Mouse (Mus musculus): ENCODE results near the gene Ubc. TPM values are rescaled to one million over a fixed set of nuclear protein-coding genes. Genes with fewer than 3 reads are reported as not detected.

The Ubc gene
- total RNA-seq, 1 experiment from 2014 or later = 252 TPM

DNA sequence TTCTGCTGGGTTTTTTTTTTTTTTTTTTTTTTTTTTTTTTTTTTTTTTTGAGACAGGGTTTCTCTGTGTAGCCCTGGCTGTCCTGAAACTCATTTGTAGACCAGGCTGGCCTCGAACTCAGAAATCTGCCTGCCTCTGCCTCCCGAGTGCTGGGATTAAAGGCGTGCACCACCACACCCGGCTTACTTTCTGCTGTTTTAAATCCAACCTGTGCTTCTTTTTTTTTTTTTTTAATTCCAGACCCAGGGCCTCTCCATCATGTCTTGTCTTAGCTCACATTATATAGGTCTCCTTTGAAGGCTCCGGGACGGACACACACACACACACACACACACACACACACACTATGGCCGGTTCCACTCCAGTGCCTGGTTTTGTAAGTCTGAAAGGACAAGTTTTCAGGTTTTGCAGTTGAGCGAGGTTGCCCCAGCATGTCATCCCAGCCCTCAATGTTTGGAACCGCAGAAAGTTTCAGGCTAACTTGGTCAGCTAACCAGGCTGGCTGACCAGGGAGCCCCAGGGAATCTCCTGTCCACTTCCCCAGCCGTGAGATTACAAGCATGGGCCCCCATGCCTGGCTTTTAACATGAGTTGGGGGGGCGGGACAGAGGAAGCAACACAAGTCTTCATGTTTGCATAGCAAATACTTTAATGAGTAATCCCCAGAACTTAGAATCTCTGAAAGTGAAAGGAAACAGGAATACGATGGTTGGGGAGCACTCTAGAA is 32.3 kb downstream of the Ubc start:
- ATAC-seq (replicated peaks; ENCODE audit: low read depth, poor library complexity, severe bottlenecking) = peak; percentile 31; the same call in 1 of the 2 replicates

DNA sequence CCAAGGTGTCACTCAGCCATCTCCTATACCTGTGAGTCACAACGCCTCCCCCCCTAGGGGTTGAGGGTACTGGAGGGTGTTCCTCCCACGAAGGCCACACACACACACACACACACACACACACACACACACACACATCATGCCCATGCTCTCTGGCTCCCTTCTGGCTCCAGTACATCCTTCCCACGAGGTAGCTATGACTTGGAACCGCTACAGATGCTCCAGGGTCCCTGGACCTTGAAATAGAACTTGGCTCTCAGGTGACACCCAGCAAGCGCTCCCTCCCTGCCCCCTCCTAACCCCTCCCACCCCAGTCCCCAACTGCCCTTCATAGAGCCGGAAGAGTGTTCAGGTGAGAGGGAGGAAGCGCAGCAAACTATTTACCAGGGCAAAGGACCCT is 34.4 kb downstream of the Ubc start:
- ATAC-seq (replicated peaks; ENCODE audit: low read depth, poor library complexity, severe bottlenecking) = no peak

DNA sequence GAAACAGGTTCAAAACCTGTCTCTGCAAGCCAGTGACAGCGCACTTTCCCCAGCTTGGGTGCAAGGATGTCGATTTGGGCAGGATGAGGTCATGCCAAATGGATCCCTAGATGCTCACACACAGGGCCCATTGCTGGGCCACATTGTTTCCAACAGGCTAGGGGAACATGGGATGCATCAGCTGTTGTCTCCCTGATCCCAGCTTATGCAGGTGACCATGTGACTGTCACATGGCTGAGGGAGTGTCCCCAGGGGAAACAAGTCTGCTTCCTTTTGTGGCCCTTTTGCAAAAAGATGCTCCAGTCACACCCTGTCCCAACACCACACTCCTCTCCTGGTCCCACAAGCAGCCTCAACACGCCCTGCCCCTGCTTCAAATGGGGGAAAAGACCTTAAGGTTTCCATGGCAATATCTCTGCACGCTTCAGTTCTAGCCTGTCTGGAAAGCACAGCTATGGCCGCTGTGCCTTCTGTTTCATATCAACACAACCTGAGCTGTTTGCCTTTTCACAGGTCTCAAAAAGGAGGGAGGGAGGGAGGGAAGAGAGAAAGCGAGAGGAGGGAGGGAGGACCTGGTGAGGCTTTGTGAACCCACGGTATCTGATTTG is 35.0 kb downstream of the Ubc start:
- no peak for ATAC-seq (replicated peaks; ENCODE audit: low read depth, poor library complexity, severe bottlenecking)

DNA sequence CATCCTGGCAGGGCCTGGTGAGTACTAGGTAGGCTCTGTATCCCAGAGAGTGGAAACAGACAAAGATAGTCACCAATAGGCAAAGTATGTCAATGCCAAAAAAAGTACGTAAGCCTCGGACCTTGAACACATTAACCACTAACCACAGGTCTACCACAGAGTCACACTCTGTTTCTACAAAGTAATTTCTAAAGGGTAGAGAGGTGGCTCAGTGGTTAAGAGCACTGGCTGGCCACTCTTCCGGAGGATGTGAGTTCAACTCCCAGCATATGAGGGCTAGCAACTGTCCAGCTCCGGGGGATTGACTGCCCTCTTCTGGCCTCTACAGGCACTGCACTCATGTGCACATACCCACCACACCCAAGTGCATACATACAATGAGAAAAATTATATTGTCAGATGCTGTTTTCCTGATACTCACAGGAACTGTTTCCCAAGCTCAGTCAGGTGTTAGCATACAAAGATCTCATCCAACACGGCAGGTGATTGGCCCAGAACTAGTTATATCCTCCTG is 37.2 kb downstream of the Ubc start:
- no peak for ATAC-seq (replicated peaks; ENCODE audit: low read depth, poor library complexity, severe bottlenecking)

DNA sequence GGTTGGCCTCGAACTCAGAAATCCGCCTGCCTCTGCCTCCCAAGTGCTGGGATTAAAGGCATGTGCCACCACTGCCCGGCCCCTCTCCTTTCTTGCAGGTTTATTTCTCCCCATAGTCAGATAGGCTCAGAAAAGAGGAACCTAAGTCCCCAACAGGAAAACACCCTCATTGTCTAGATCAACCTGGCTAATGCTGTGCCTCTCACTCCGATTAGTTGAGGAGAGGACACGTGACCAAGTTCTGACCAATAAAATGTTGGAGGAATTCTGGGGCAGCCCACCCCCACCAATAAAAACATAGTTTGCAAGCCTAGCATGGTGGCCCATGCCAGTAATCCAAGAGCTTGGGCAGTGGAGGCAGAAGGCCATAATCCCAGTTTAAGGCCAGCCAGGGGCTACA is 38.1 kb downstream of the Ubc start:
- ATAC-seq (replicated peaks; ENCODE audit: low read depth, poor library complexity, severe bottlenecking) = peak; percentile 55

DNA sequence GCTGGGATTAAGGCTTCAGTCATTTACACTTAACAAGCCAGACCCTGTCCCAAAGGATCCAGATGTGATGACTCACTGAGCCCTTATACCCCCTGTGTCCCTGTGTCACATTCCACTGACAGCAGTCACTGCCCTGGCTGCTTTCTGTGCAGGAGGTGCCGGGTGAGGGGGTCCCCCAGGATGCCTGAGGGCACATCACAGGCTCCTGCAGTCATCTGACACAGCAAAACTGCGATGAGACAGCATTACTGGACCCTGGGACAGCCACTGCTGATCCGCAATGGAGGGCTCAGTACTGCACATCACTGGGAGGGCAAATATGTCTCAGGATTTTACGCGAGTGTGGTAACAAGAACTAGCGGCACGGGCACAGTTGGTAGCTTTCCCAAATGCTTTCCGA is 38.9 kb downstream of the Ubc start:
- ATAC-seq (replicated peaks; ENCODE audit: low read depth, poor library complexity, severe bottlenecking) = no peak

DNA sequence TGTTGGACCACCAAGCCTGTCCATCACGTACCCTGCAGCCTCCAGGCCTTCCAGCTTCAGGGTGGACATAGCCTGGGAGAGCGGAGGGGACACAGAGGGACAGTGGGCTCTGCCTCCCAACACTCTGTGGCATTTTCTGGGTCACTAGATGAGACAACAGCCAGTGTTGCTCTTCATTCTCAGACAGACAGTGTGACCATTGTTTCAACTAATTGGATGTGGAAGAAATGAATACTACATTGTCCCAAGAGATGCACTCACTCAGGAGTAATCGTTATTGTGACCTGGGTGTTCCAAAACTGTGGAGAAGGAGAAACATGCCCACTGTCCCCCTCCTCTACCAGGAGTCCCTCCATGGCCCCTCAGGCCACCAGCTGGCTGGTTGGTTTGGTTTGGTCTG is 40.6 kb downstream of the Ubc start:
- ATAC-seq (replicated peaks; ENCODE audit: low read depth, poor library complexity, severe bottlenecking) = no peak

DNA sequence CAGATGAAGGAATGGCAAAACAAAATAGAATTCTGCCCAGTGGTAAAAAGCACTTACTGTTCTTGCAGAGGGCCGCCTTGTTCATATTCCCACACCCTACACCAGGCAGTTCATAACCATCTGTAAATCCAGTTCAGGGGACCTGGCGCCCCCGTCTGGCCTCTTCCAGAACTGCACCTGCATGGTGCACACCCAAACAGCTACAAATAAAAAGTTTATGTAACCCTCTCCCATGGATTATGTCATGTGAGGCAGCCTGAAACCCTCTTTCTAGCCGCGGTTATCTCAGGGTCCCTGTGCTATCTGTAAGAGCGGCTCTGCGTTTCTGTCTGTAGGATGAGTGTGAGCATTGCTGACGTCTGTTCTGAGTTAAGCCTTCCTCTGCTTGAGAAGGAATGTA is 41.5 kb downstream of the Ubc start:
- ATAC-seq (replicated peaks; ENCODE audit: low read depth, poor library complexity, severe bottlenecking) = peak; percentile 62

DNA sequence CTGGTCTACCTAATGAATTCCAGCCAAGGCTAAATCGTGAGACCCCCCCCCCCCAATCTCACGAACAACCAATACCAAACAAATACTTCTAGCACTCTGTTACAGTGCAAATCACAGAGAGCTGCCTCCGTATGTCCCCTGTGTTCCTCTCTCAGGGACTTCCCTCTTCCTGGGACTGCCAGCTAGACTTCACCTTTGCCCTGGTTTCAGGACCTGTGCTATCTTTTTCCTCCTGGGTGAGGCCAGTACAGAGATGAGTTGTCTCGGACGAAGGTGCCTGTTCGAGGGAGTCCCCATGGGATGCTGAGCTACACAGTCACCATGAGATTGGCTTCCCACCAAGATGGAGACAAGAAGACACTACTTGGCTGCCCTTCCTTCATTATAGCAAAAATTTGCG is 41.9 kb downstream of the Ubc start:
- ATAC-seq (replicated peaks; ENCODE audit: low read depth, poor library complexity, severe bottlenecking) = no peak

DNA sequence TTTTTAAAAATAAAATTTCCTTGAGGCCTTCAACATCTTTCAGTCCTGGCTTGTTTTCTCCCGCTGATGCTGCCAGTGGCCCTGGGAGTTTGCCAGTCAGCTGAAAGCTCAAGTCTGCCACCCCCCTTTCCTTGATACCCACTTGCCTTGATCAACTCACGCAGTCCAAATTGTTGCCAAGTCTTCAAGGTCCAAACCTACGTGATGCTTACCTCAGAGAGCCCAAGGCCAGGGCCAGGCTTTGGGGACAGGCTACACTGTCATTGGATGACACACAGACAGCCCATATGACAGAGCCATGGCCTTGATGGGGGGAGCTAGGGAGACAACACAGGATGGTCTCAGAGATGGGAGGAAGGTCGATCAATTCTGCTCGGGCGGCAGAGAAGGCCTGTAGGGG is 45.7 kb downstream of the Ubc start:
- no peak for ATAC-seq (replicated peaks; ENCODE audit: low read depth, poor library complexity, severe bottlenecking)

DNA sequence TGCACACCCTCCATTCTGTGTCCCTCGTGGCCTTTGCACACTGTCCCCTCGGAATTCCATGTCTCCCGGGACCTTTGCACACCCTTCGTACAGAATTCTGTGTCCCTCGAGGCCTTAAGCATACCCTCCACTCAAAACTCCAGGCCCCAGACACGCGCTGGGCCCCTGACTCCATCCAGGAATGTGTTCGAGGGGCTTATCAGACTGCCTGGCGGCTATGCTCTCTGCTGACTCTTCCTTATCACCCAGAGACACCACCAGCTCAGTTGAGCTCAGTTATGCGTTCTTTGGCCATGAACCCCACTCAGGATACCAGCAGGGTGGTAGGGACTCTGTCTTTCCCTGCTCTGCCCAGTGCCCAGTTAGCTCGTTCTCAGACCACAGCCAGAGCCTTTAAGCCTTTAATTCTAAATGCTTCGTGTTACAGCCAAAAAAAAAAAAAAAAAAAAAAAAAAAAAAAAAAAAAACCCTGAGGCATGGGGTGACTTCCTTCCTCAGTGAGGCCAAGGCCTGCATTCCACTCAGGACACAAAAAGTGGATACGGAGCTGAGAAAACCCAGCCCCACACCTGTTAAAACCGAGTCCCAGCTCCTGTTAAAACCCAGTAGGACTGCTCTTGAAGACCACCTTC is 48.4 kb downstream of the Ubc start:
- 0 out of 2 replicates have a peak, but pooled peaks have one; percentile 19 for ATAC-seq (replicated peaks; ENCODE audit: low read depth, poor library complexity, severe bottlenecking)

DNA sequence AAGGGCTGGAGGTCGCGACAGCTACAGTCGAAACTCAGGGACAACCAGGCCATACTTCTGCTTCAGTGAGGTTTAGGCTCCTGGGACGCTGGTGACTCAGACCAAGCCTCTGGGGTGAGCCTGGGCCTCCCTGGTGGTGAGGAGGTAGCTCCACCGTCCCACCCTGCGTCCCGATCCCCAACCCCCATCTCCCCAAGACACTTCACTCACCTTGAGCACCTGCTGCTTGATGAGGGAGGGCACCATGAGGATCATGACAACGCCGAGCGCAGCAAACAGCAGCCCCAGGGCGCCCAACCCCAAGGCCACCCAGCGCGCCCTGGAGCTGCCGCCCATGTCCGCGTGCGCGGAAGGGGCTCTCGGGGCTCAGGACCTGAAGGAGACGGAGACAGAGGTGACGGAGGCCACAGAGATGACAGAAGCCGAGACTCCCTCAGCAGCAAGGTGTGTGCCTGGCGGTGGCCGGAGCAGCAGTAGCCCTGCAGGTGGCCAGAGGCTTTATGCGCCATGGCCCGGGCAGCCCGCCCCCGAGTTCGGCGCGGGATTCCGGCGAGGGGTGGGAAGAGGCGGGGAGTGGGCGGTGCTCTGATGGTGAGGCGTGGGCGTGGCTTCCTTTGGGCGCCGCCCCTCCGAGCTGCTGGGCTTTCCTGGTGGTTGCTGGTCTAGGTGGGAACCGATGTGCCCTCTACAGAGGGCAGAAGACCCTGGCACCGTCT is 49.3 kb downstream of the Ubc start, which contains the start of gene Scarb1:
Gene Scarb1 (minus strand): TSS at position 548 of the 716 bp plus-strand sequence.
- peak; percentile 63 for ATAC-seq (replicated peaks; ENCODE audit: low read depth, poor library complexity, severe bottlenecking)

DNA sequence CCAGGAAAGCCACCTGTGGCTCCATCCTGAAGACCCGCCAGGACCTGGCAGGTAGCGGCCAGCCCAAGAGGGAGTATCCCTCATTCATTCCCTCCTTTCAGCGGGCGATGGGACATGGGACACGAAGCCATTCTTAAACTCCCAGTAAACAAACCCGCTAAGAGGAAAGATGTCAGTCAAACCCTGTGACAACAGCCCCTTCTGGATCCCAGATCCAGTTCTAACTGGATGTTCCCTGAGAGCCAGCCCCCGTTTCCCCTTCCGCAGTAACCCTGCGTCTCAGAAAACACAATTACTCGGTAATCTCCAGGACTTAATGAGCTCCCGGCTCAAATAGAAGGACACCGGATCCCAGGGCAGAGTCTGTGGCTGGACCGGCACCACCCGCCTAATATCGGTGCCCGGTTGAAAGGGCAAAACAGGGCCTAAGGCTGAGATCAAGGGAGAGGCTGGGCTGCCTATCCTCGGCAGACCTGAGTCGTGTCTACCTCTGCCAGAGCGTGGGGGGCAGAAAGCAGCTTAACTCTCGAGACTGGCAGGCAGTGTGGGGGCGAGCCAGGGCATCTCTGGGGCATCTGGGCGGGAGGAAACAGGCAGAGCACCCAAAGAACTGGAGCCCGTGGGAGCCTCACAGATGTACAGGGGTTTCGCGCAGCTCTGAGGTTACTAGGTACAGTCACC is 50.0 kb downstream of the Ubc start:
- ATAC-seq (replicated peaks; ENCODE audit: low read depth, poor library complexity, severe bottlenecking) = no peak

DNA sequence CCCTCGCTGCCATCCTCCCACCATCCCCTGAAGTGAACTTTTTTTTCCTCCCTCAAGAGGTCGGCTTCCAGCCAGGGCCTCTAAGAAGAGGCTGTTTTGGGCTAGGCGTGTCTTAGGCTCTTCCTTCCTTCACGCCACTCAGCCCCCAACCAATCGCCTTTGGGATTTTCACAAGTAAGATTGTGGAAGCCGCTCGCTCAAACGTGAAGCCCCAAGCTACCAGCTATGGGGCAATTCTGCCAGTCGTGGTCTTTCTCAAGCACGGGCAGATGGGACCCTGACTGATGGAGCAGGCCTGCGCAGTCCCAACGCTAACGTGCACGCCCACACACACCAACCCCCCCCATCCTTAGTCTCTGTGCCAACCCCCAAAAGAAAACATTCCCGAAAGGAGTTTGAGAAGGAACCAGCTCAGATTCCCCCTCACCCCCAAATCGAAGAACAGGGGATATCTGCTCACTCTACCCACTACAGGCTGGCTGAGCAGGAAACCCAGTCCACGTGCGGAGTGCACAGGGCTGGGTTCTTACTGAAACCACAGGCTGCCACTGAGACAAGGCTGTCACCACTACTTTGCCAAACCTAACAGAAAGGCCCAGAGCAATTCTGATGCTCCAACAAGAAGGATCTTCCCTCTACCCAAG is 50.8 kb downstream of the Ubc start:
- ATAC-seq (replicated peaks; ENCODE audit: low read depth, poor library complexity, severe bottlenecking) = peak; percentile 48

DNA sequence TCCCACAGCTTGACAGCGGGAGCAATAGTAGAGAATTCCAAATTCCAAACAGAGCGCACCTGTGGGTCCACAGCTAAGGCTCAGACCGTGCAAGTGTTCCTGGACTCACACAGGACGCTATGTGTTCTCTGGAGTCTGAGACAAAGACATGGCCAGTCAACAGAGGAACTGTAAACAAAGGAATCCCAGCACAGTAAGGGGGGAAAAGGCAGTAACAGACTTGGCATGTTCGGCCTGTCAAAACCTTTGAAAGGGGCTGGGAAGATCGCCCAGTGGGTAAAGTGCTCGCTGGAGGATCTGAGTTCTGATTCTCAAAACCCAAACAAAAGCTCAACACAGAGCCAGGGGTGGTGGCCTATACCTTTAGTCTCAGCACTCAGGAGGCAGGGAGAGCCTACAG is 52.5 kb downstream of the Ubc start:
- no peak for ATAC-seq (replicated peaks; ENCODE audit: low read depth, poor library complexity, severe bottlenecking)

DNA sequence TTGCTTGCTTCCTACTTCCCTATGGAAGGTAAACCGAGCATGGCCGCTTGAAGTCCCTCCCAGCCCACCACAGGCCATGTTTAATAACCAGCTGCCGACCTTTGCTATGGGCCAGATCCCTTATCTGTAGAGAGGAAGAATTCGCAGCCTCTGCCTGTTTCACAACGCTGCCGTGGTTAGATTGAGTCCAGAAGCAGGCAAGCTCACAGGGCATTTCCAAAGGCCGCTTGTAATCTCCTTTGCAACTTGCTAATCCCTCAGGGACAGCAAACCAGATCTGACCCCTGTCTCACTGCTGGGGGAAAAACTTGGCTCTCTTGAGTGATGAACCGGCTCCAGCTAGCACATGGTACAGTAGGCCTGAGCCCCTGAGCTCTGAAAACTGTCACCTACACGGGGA is 53.0 kb downstream of the Ubc start:
- ATAC-seq (replicated peaks; ENCODE audit: low read depth, poor library complexity, severe bottlenecking) = peak; percentile 11

Data from common myeloid progenitor, adult 5-6 weeks (primary cell).